Mouse (Mus musculus): ENCODE data around the gene Rab13. TPM values are rescaled to one million over a fixed set of nuclear protein-coding genes. Genes with fewer than 3 reads are reported as not detected.
A peak's percentile ranks its signal among the peaks of the same experiment; 100 is the strongest.

Rab13 gene
- polyA plus RNA-seq, 1 experiment from 2014 or later: 25.6 TPM

- Histone ChIP-seq H3K4me2 (replicated peaks) (peak overlapping the region; percentile 89), H3K4me1 (replicated peaks) (peaks cover 33% of the 10 kb centered on the region), H3K9ac (replicated peaks) (peak overlapping the region; percentile 88), H3K27ac (no peak overlapping the region), H3K4me3 (replicated peaks) (peak overlapping the region; percentile 84), H3K9me3 (no peaks in the 10 kb centered on the region), H3K27me3 (no peaks in the 10 kb centered on the region), H3K36me3 (peaks cover 51% of the 10 kb centered on the region)
- ATAC-seq: no peak
- 89% methylated on average over 13 of the region's 13 CpGs for WGBS
Observed at GRCm38 (mm10) chr3:90211475-90212398, 1.8 kb upstream of the Rab13 start.

- peak overlapping the region; percentile 89 for H3K4me2 ChIP-seq (replicated peaks)
- no peak for ATAC-seq
- peaks cover 43% of the 10 kb centered on the region for H3K36me3 ChIP-seq
- peak overlapping the region; percentile 84 for H3K4me3 ChIP-seq (replicated peaks)
- no peaks in the 10 kb centered on the region for H3K9me3 ChIP-seq
- peaks cover 33% of the 10 kb centered on the region for H3K4me1 ChIP-seq (replicated peaks)
- H3K9ac ChIP-seq (replicated peaks): peak overlapping the region; percentile 88
- H3K27me3 ChIP-seq: no peaks in the 10 kb centered on the region
- H3K27ac ChIP-seq: no peak overlapping the region; the same call in none of the 2 replicates
- 18% methylated on average over 5 of the region's 5 CpGs for WGBS
Observed at GRCm38 (mm10) chr3:90212723-90213122, 772 bp upstream of the Rab13 start.

- peak overlapping the region; percentile 88 for H3K9ac ChIP-seq (replicated peaks)
- H3K4me2 ChIP-seq (replicated peaks): peak overlapping the region; percentile 89
- 11% methylated on average over 12 of the region's 12 CpGs for WGBS
- H3K36me3 ChIP-seq: peaks cover 29% of the 10 kb centered on the region
- peak overlapping the region; percentile 55 for H3K27ac ChIP-seq
- H3K4me3 ChIP-seq (replicated peaks): peak overlapping the region; percentile 84
- H3K4me1 ChIP-seq (replicated peaks): peaks cover 33% of the 10 kb centered on the region
- H3K27me3 ChIP-seq: no peaks in the 10 kb centered on the region
- peak; percentile 75 for ATAC-seq
- no peaks in the 10 kb centered on the region for H3K9me3 ChIP-seq
Observed at GRCm38 (mm10) chr3:90213956-90214684, 625 bp downstream of the Rab13 start.

GRCm38 (mm10) chr3:90215825-90216380 is 2.4 kb downstream of the Rab13 start:
- Histone ChIP-seq H3K9me3 (no peaks in the 10 kb centered on the region), H3K9ac (replicated peaks) (no peak overlapping the region), H3K4me3 (replicated peaks) (no peak overlapping the region), H3K27me3 (no peaks in the 10 kb centered on the region), H3K36me3 (peaks cover 15% of the 10 kb centered on the region), H3K27ac (no peak overlapping the region), H3K4me2 (replicated peaks) (no peak overlapping the region), H3K4me1 (replicated peaks) (peaks cover 40% of the 10 kb centered on the region)
- no peak for ATAC-seq
- 48% methylated on average over 1 of the region's 1 CpGs for WGBS

- WGBS: 14% methylated on average over 6 of the region's 6 CpGs
- Histone ChIP-seq H3K4me2 (replicated peaks) (peak overlapping the region; percentile 78), H3K9ac (replicated peaks) (peak overlapping the region; percentile 71; the same call in 1 of the 2 replicates), H3K4me3 (replicated peaks) (peak overlapping the region; percentile 43), H3K36me3 (peaks cover 5% of the 10 kb centered on the region; the same call in 1 of the 2 replicates), H3K27ac (peak overlapping the region; percentile 56), H3K4me1 (replicated peaks) (peaks cover 17% of the 10 kb centered on the region), H3K9me3 (no peaks in the 10 kb centered on the region), H3K27me3 (no peaks in the 10 kb centered on the region)
- ATAC-seq: peak; percentile 53
Observed at GRCm38 (mm10) chr3:90220088-90220487, 6.6 kb downstream of the Rab13 start.

- Histone ChIP-seq H3K9me3 (no peaks in the 10 kb centered on the region), H3K9ac (replicated peaks) (peak overlapping the region; percentile 71), H3K4me1 (replicated peaks) (peaks cover 17% of the 10 kb centered on the region), H3K27ac (peak overlapping the region; percentile 56; the same call in 1 of the 2 replicates), H3K4me3 (replicated peaks) (peak overlapping the region; percentile 43), H3K27me3 (no peaks in the 10 kb centered on the region), H3K4me2 (replicated peaks) (peak overlapping the region; percentile 78), H3K36me3 (peaks cover 8% of the 10 kb centered on the region)
- peak; percentile 86 for ATAC-seq
- WGBS: under 1% methylated on average over 20 of the region's 20 CpGs
Observed at GRCm38 (mm10) chr3:90220531-90220951, 7.0 kb downstream of the Rab13 start.

- 24% methylated on average over 5 of the region's 5 CpGs for WGBS
- peak overlapping the region; percentile 43 for H3K4me3 ChIP-seq (replicated peaks)
- H3K4me2 ChIP-seq (replicated peaks): peak overlapping the region; percentile 78
Observed at GRCm38 (mm10) chr3:90221123-90221522, 7.6 kb downstream of the Rab13 start.

GRCm38 (mm10) chr3:90222455-90222854 is 9.0 kb downstream of the Rab13 start:
- no peak overlapping the region for H3K4me2 ChIP-seq (replicated peaks)
- WGBS: 91% methylated on average over 4 of the region's 4 CpGs

More at GRCm38 (mm10) chr3:90221123-90221522, 7.6 kb downstream of the Rab13 start:
- H3K36me3 ChIP-seq: peaks cover 12% of the 10 kb centered on the region
- peaks cover 17% of the 10 kb centered on the region for H3K4me1 ChIP-seq (replicated peaks)
- no peaks in the 10 kb centered on the region for H3K9me3 ChIP-seq
- H3K9ac ChIP-seq (replicated peaks): no peak overlapping the region
- no peak for ATAC-seq
- H3K27me3 ChIP-seq: no peaks in the 10 kb centered on the region
- no peak overlapping the region for H3K27ac ChIP-seq

GRCm38 (mm10) chr3:90222941-90223340 is 9.4 kb downstream of the Rab13 start:
- WGBS: 85% methylated on average over 3 of the region's 3 CpGs
- Histone ChIP-seq H3K27me3 (no peaks in the 10 kb centered on the region), H3K36me3 (peaks cover 12% of the 10 kb centered on the region), H3K9me3 (no peaks in the 10 kb centered on the region), H3K4me3 (replicated peaks) (no peak overlapping the region), H3K9ac (replicated peaks) (no peak overlapping the region), H3K27ac (no peak overlapping the region), H3K4me1 (replicated peaks) (peaks cover 17% of the 10 kb centered on the region), H3K4me2 (replicated peaks) (no peak overlapping the region)
- ATAC-seq: no peak

More at GRCm38 (mm10) chr3:90222455-90222854, 9.0 kb downstream of the Rab13 start:
- no peaks in the 10 kb centered on the region for H3K27me3 ChIP-seq
- no peak overlapping the region for H3K9ac ChIP-seq (replicated peaks)
- H3K9me3 ChIP-seq: no peaks in the 10 kb centered on the region
- H3K4me3 ChIP-seq (replicated peaks): no peak overlapping the region
- ATAC-seq: no peak
- H3K36me3 ChIP-seq: peaks cover 12% of the 10 kb centered on the region
- H3K27ac ChIP-seq: no peak overlapping the region
- peaks cover 17% of the 10 kb centered on the region for H3K4me1 ChIP-seq (replicated peaks)

GRCm38 (mm10) chr3:90224331-90224730 is 10.8 kb downstream of the Rab13 start:
- Histone ChIP-seq H3K27me3 (no peaks in the 10 kb centered on the region), H3K27ac (no peak overlapping the region), H3K36me3 (peaks cover 12% of the 10 kb centered on the region), H3K9ac (replicated peaks) (no peak overlapping the region), H3K4me1 (replicated peaks) (peaks cover 17% of the 10 kb centered on the region), H3K9me3 (no peaks in the 10 kb centered on the region), H3K4me2 (replicated peaks) (no peak overlapping the region), H3K4me3 (replicated peaks) (no peak overlapping the region)
- WGBS: 86% methylated on average over 10 of the region's 10 CpGs
- ATAC-seq: no peak

- 23% methylated on average over 8 of the region's 8 CpGs for WGBS
- Histone ChIP-seq H3K9me3 (no peaks in the 10 kb centered on the region), H3K4me3 (replicated peaks) (peak overlapping the region; percentile 73), H3K9ac (replicated peaks) (peak overlapping the region; percentile 81), H3K36me3 (peaks cover 23% of the 10 kb centered on the region), H3K4me1 (replicated peaks) (peaks cover 15% of the 10 kb centered on the region), H3K4me2 (replicated peaks) (peak overlapping the region; percentile 89), H3K27me3 (no peaks in the 10 kb centered on the region), H3K27ac (peak overlapping the region; percentile 90)
- ATAC-seq: no peak
Observed at GRCm38 (mm10) chr3:90231075-90231474, 17.6 kb downstream of the Rab13 start.

Data from midbrain, embryonic 13.5 days (tissue).